Mouse (Mus musculus): ENCODE results near the gene Fancl. TPM values are rescaled to one million over a fixed set of nuclear protein-coding genes. Genes with fewer than 3 reads are reported as not detected.
"Not testable (repeated sequence)": the region's sequence is repeated elsewhere in the genome, so short reads cannot be mapped to it uniquely, and the experiment has no call there.

The Fancl gene
- 1 to 10 TPM; 7.6 to 9.1 TPM for total RNA-seq (2021)
- polyA plus RNA-seq (2012; rRNA removed) = 1.6 and 4.5 TPM in 2 replicates
- long read RNA-seq, partial matches to known transcripts = 0 of 2 reads
- long read RNA-seq, other reads (novel, unspliced or antisense) = 0 of 2 reads

GRCm38 (mm10) chr11:26385971-26386370 lies at the start of gene Fancl:
Fancl (plus strand) TSS chr11:26386135.
- intact Hi-C loops (cut with DNase I) = loop anchor here (10.0 kb wide), 1 partner anchor 209 kb away; the partner anchor contains the start of genes Gm6899 and Vrk2
- Histone ChIP-seq H3K4me3 (peak within 1 kb of the TSS; percentile 72), H3K27ac (peak within 1 kb of the TSS; percentile 90), H3K4me1 (ENCODE audit: control insufficient read depth, insufficient read depth, low read length) (no peaks in the 10 kb centered on the region), H3K9ac (ENCODE audit: low read depth, low read length) (no peak within 1 kb of the TSS), H3K79me2 (replicated peaks; ENCODE audit: control insufficient read depth, insufficient read depth, low read length) (no peaks in the 10 kb centered on the region), H3K27me3 (ENCODE audit: control insufficient read depth, insufficient read depth, low read length) (no peaks in the 10 kb centered on the region), H3K36me3 (ENCODE audit: control insufficient read depth, insufficient read depth, low read length) (no peaks in the 10 kb centered on the region)
- no peak for DNase-seq
- WGBS = 99% methylated on average over 2 of the region's 2 CpGs
- TF ChIP-seq CTCF (IDR thresholded peaks at IDR 0.05) (no peak), EP300 (IDR thresholded peaks at IDR 0.05; ENCODE audit: insufficient read depth, low read depth, low read length) (no peak), POLR2A (IDR thresholded peaks at IDR 0.05; ENCODE audit: insufficient read depth, low read depth, low read length) (no peak)

GRCm38 (mm10) chr11:26336848-26337247 lies 49.1 kb upstream of the Fancl start:
- WGBS = 58% methylated on average over 3 of the region's 3 CpGs
- H3K79me2 ChIP-seq (replicated peaks; ENCODE audit: control insufficient read depth, insufficient read depth, low read length) = no peaks in the 10 kb centered on the region
- H3K4me1 ChIP-seq (ENCODE audit: control insufficient read depth, insufficient read depth, low read length) = no peaks in the 10 kb centered on the region
- intact Hi-C loops (cut with DNase I) = no loop called here
- no peaks in the 10 kb centered on the region for H3K36me3 ChIP-seq (ENCODE audit: control insufficient read depth, insufficient read depth, low read length)
- no peak overlapping the region for H3K27ac ChIP-seq
- no peaks in the 10 kb centered on the region for H3K27me3 ChIP-seq (ENCODE audit: control insufficient read depth, insufficient read depth, low read length)
- no peak for TF ChIP-seq CTCF (IDR thresholded peaks at IDR 0.05)
- TF ChIP-seq POLR2A (IDR thresholded peaks at IDR 0.05; ENCODE audit: insufficient read depth, low read depth, low read length) = no peak
- no peak for TF ChIP-seq EP300 (IDR thresholded peaks at IDR 0.05; ENCODE audit: insufficient read depth, low read depth, low read length)
- DNase-seq = no peak
- no peak overlapping the region for H3K9ac ChIP-seq (ENCODE audit: low read depth, low read length)
- no peak overlapping the region for H3K4me3 ChIP-seq

GRCm38 (mm10) chr11:26370176-26370575 lies 15.8 kb upstream of the Fancl start:
- H3K4me1 ChIP-seq (ENCODE audit: control insufficient read depth, insufficient read depth, low read length); H3K27ac ChIP-seq; DNase-seq; H3K4me3 ChIP-seq; H3K9ac ChIP-seq (ENCODE audit: low read depth, low read length); H3K27me3 ChIP-seq (ENCODE audit: control insufficient read depth, insufficient read depth, low read length); H3K36me3 ChIP-seq (ENCODE audit: control insufficient read depth, insufficient read depth, low read length); H3K79me2 ChIP-seq (replicated peaks; ENCODE audit: control insufficient read depth, insufficient read depth, low read length); intact Hi-C loops (cut with DNase I): not testable (repeated sequence)
- WGBS = 68% methylated on average over 2 of the region's 2 CpGs

GRCm38 (mm10) chr11:26371980-26372379 lies 14.0 kb upstream of the Fancl start:
- H3K27me3 ChIP-seq (ENCODE audit: control insufficient read depth, insufficient read depth, low read length); H3K79me2 ChIP-seq (replicated peaks; ENCODE audit: control insufficient read depth, insufficient read depth, low read length); H3K36me3 ChIP-seq (ENCODE audit: control insufficient read depth, insufficient read depth, low read length); H3K4me3 ChIP-seq; H3K9ac ChIP-seq (ENCODE audit: low read depth, low read length); intact Hi-C loops (cut with DNase I); H3K27ac ChIP-seq; DNase-seq; H3K4me1 ChIP-seq (ENCODE audit: control insufficient read depth, insufficient read depth, low read length): not testable (repeated sequence)
- WGBS = 16% methylated on average over 1 of the region's 1 CpGs

GRCm38 (mm10) chr11:26374132-26374531 lies 11.8 kb upstream of the Fancl start:
- Histone ChIP-seq H3K27me3 (ENCODE audit: control insufficient read depth, insufficient read depth, low read length) (no peaks in the 10 kb centered on the region), H3K27ac (no peak overlapping the region), H3K4me1 (ENCODE audit: control insufficient read depth, insufficient read depth, low read length) (no peaks in the 10 kb centered on the region), H3K79me2 (replicated peaks; ENCODE audit: control insufficient read depth, insufficient read depth, low read length) (no peaks in the 10 kb centered on the region), H3K4me3 (no peak overlapping the region), H3K9ac (ENCODE audit: low read depth, low read length) (no peak overlapping the region), H3K36me3 (ENCODE audit: control insufficient read depth, insufficient read depth, low read length) (no peaks in the 10 kb centered on the region)
- DNase-seq = no peak
- WGBS = 67% methylated on average over 2 of the region's 2 CpGs
- intact Hi-C loops (cut with DNase I) = no loop called here
- TF ChIP-seq POLR2A (IDR thresholded peaks at IDR 0.05; ENCODE audit: insufficient read depth, low read depth, low read length) = no peak

GRCm38 (mm10) chr11:26378074-26378473 lies 7.9 kb upstream of the Fancl start:
- 64% methylated on average over 2 of the region's 2 CpGs for WGBS
- TF ChIP-seq CTCF (IDR thresholded peaks at IDR 0.05) (no peak), POLR2A (IDR thresholded peaks at IDR 0.05; ENCODE audit: insufficient read depth, low read depth, low read length) (no peak), EP300 (IDR thresholded peaks at IDR 0.05; ENCODE audit: insufficient read depth, low read depth, low read length) (no peak)
- no peaks in the 10 kb centered on the region for H3K4me1 ChIP-seq (ENCODE audit: control insufficient read depth, insufficient read depth, low read length)
- no peak for DNase-seq
- H3K4me3 ChIP-seq = no peak overlapping the region
- H3K36me3 ChIP-seq (ENCODE audit: control insufficient read depth, insufficient read depth, low read length) = no peaks in the 10 kb centered on the region
- no peak overlapping the region for H3K9ac ChIP-seq (ENCODE audit: low read depth, low read length)
- no peak overlapping the region for H3K27ac ChIP-seq
- H3K27me3 ChIP-seq (ENCODE audit: control insufficient read depth, insufficient read depth, low read length) = no peaks in the 10 kb centered on the region
- intact Hi-C loops (cut with DNase I) = no loop called here
- H3K79me2 ChIP-seq (replicated peaks; ENCODE audit: control insufficient read depth, insufficient read depth, low read length) = no peaks in the 10 kb centered on the region

All from heart, adult 2 months (tissue).